Mouse (Mus musculus) megakaryocyte progenitor cell, adult 5-6 weeks (primary cell): ENCODE measurements at regions not wholly inside any gene's neighbourhood (a gene's known extent, or its start where the extent isn't known, plus 50 kb on each side); places are given as distances from the start of the nearest gene placed in this dataset.

Experiments
- ATAC-seq: replicated peaks from 2 replicates; pipeline ENCODE4 v1.8.0; 2016; ENCODE audit warnings: mild to moderate bottlenecking, moderate TSS enrichment, inconsistent platforms; ENCODE audit not compliant: poor library complexity

DNA sequence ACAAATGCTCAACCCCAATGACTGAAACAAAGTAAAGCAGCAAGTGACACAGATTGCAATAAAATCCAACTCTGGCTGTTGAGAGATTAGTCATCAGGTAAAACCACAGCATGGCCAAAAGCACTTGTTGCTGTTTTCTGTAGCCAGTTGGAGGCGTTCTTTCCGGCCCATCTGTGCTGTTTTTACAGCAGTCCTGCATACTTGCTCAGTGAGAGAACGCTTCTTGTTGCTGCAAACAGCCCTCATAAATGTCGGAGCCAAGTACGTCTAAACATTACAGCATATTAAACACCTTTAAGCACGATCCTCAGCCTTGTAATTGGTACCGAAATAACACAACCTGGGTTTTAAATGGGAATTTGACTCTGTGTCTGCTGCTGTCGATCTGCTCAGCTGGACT, 65.6 kb upstream of the Hs3st3a1 start:
- no peak for ATAC-seq

DNA sequence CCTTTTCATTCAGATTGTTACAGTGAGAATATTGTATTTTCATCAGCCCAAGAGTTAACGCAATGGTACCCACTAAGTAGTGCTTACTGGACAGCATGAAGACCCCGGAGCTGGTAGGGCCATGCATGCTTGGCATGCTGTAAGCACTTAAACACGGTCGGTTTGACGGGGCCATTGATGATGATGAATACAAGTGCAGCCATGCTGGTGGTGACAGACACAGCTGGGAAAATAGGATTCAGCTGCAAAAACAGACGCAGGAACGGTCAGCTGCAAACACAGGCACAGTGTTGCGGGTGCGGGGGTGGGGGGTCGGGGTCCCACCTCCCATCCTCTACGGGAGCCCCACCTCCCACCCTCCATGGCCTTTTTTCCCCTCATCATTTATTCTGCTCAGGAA, 99.7 kb upstream of the Hs3st3a1 start:
- ATAC-seq, result no peak

DNA sequence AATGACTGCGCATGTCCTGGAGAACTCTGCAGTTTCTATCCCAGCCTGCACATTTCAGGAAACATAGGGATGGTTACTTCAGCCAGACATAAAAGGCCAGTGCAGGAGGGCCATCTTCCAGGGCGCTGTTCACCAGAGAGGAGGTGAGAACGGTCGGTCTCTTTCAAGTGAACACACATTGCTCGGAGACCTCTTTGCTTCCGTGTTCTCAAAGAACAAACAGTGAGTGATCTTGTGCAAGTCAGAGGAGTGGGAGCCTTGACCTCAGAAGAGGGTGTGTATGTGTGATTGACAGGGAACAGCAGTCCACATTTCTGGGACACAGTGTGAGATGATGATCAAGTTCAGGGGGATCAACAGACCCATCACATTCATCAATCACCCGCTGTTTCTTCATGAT, 102.7 kb upstream of the Hs3st3a1 start:
- ATAC-seq, result no peak

DNA sequence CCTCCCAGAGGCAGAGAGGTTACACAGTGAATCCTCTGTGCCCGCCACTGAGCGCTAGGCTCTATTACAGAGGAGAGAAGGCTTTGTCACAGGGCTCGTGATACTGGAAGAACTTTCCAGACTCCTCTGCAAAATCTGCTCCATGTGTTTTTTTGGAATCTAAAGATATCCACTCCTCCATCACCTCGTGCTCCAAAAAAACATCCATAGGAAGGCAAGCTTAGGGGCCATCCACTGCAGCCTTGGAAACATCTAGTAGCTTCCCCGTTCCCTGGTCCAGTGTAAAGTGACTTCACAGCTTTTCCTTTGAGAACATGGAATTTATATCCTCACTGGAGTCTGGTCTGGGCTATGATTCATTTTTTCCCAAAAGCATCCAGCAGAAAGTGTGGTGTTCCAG, 103.3 kb upstream of the Hs3st3a1 start:
- ATAC-seq, result no peak

DNA sequence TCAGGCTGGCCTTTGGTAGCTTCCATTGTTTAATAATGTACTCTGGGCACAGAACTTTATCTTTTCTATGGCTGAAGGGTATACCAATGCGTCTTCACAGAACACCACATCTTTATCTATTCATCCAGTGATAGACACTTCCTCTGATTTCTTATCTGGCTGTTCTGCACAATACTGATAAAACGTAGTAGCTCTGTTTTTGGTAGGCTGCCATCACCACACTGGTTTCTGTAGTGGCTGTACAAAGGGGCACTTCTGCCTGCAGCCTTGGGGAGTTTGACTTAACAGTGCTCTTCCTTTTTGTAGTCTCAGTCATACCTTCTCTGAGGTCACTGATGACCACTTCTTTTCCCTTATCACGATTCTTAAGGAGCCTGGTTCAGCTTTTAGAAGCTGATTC, 106.0 kb upstream of the Hs3st3a1 start:
- peak; percentile 75 for ATAC-seq

DNA sequence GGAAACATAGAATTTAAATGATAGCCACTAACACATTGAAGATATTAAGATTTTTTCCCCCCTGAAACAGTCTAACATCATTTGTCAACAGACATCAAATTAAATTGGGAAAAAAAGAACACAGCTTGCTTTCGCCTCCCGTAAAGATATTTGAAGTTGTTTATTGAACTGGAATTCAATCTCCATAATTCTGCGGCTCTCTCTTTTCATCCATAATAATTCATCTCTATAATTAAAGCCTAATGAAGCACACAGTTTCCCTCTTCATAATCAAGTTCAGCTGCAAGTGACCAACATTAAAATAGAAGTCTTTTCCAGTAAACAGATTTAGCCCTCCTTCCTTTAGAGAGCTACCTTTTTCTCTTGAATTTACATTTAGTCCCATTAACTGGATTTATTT, 107.4 kb upstream of the Hs3st3a1 start:
- no peak for ATAC-seq

DNA sequence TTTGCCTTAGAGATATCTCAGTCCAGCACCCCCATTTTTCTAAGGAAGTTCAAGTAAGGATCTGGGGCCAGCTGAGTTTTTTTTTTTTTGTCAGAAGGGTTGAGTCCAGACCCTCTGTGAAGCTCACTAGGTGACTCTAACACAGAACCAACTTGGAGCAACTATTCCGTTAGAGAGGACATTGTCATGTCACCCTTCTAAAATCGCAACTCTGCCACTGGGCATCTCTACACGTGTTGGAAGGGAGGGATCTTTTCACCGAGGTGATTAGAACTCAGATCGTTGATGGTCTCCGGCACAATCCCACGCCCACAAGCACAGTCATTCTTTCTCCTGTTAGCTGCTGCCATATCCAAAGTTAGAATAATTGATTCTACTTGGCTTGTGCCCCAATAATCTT, 108.5 kb upstream of the Hs3st3a1 start:
- no peak for ATAC-seq

DNA sequence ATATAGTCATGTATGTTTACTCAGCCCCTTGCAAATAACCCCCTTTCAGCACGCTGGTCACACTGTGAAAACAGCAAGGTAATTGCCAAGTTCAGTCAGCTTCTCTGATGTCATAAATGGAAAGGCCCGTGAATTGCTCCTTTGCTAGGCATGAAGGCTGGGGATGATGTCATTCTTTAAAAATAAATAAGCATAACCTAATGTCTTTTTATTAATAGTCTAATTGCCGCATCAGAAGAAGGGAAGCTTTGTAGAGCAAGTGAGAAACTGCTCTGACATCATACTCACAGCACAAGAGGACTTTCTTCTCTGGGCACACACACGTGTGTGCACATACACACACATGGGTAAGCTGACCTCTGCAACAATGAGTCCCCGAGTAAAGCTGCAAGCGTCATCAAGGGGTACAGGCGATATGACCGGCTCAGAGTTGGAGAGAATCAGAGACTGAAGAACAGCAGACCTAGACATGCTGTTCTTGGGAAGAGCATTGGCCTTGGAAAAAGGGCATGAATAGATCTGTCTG, 113.2 kb upstream of the Hs3st3a1 start:
- no peak for ATAC-seq

DNA sequence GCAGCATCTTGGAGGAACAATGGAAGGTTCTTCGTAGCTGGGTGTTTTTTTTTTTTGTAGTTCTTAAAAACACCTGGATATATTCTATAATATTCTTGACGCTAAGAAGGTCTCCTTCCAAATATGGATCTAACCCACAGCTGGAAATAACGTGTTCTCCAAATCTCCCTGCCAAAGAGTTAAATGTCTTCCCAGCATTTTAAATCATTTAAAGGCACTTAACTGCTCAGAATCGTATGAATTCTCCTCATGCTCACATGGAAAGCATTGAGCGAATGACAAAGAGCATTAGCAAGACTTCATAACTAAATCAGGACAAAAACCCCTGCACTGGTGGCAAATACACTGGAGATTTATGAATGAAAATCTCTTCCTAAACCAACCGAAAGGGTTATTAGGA, 117.7 kb upstream of the Hs3st3a1 start:
- no peak for ATAC-seq

DNA sequence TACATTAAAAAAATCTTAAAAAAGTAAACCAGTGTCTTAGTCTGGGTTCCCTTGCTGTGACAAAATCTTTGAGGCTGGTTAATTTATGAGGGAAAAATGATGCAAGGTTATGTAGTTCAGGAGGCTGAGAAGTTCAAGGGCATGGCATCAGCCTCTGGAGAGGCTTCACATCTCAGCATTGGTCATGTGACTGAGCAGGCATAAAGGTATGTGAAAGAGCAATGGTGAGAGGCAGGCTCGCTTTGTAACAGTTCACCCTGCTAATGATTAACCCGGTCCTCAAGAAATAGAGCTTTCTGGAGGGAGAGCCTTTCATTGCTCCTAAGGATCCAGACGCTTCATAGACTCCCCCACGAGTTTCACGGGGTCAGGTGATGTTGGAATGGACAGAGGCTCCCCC, 120.1 kb upstream of the Hs3st3a1 start:
- ATAC-seq, result no peak

DNA sequence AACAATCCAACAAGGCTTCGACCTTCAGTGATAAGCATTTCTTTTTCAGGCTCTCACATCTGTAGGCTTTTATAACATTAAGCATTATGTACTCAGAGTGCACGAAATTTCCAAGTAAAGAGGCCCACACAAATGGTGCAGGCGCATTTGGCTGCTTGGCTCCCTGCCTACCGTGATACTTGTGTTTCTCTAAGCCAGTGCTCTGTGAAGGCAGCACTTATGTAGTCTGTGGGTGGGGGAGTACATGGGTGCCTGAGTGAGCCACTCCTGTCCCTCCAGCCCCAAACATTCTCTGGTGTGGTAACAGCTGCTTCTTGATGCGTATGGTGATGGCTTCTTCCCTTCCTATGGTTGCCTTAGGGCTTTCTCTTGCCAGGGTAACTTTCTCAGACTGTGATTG, 121.9 kb upstream of the Hs3st3a1 start:
- no peak for ATAC-seq

DNA sequence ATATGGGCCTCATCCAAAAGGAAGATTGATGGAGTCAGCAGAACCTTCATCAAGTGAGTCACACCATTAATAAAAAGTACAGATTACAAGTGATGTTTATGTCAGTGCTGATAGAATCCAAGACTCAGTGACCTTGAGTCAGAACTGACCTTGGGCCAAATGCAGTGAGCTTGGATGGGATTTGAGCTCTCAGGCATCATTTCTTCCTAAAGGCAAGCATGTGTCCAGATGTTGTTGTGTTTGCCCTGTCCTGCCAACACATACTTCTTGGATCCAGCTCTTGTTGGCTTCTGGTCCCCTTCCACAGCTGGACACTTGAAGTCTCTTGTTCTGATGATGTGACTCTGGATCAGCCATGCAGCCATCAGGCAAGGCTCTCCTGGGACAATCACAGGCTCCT, 125.3 kb upstream of the Hs3st3a1 start:
- ATAC-seq, result no peak

DNA sequence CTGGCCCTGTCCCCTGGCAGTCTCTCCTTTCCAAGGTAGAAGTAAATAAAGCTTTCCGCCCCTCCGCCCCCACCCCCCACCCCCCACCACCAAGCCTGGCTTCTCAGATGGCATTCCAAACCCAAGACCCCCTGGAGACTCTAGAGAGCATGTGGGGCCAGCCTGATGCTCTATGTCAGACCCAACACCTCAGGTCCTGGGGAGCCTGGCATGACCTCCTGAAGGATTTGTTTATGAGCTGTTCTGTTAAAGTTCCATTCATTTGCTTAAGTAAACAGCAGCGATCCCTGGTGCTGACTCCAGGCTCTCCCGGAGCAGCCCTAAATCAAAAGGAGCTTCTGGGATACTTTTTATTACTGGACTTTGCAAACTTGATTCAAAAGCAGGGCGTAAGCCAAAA, 137.3 kb upstream of the Hs3st3a1 start:
- ATAC-seq, result no peak

DNA sequence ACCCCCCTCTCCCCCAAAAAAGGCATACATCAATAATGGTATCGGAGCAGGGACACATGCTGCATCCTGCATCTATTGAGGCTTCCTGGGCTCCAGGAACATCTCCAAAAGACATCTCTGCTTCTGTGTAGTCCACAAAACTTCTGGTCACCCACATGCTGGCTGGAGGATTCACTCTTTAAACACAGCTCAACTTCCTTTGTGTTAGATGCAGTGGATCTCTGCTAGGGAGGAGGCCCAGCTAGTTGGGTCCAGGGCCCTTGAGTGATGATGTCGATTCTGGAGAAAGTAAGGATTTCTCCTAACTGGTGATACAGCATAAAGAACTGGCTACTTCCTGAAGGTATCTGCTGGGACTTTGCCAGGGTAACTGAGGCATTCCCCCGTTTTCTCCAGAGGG, 146.9 kb upstream of the Hs3st3a1 start:
- ATAC-seq, result no peak

DNA sequence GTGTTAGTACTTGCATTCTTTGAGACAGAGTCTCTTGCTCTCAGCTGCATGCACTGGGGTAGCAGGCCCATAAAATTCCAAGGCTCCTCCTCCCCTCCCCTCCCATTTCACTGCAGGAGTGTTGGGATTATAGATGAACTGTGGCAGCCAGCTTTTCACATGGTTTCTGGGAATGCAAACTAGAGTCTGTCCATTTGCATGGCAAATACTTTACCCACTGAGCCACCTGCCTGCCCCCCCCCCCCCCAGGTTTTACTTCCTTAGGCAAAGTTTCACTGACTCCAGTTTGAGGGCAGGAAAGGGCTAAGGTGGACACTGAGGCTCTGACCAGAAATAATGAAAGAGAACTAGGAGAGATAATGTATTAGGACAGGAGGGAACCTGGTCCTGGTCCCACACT, 147.6 kb upstream of the Hs3st3a1 start:
- no peak for ATAC-seq

DNA sequence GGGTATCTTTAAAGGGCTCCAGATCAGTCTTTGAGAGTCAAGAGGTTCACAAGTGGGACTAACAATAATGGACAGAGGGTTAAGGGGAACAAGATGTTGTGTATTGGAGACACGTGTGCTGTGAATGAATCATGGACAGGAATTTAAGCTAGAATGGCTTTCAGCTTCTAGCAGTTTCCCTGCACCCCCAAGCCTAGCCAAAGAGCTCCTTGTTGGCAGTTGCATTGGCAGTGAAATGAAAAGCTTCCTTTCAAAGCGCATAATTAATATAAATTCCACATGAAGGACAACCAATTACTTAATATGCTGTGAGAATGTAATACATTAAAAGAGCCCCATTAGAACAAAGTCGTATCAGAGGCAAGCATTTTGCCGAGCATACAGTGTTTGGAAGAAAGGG, 153.4 kb upstream of the Hs3st3a1 start:
- ATAC-seq, result no peak

DNA sequence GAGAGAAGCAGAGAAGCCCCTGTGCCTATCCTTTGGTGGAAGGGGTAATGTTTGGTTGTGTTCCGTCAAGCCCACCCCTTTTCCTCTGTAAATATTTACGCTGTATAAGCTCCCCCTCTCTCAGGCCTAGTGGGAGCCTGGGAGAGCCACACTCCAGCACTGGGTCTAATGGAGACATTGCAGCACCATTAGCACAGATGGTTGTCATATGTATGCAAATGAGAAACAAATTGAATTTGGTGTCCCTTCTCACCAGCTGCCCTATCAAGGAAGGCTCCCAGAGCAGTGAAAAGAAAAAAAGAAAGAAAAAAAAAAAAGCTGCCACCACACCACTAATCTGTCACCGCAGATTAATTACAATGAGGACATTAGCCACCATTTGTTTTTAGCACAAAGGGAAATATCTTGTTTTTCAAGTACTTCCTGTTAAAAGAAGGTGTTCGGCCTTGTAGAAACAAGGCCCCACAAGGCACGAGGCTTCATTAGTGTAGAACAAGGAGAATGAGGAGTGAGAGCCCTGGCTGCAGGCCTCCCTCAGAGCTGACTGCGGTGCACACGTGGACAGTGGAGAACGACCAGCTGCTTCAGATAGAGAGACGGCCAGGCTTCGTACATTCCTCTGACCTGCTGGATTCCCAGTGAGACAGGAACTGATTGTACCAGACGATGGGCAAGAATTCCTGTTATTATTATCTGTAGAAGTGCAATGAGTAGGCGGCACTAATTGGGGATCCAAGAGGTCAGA, 156.7 kb upstream of the Hs3st3a1 start:
- no peak for ATAC-seq

DNA sequence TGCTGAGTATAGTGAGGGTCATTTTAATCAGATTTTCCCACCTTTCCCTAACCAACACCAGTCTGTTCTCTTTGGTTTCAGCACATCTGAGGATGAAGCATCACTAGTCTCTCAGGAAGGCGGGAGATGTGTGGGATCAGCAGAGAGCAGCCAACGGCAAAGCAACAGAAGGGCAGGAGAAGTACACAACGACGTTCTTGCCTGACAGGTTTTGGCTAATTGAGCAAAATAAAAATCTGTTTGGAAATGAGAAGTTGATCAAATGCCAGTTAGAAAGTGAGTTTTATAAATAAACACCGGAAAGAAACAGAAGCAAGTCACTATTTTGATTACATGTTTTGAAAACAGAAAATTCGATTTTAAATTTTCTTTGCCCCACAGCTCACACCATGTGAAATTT, 161.4 kb upstream of the Hs3st3a1 start:
- no peak for ATAC-seq

DNA sequence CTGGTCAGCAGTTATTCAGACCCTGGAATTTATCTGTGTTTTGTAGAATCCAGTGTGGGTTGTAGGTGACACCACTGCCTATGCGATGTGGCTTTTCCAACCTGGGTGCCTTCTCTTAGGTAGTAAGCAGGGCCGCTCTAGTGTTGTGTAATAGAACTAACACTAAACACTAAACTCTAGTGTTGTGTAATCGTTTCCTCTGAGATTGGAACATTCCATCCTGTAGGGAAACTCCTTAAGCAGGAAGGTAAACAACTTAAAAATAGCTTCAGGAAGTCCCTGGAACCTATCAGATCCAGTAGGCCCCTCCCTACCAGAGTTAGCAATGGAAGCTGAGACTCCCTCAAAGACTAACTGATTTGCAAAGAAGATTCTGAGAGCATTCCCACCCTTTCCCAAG, 161.9 kb upstream of the Hs3st3a1 start:
- ATAC-seq, result no peak

DNA sequence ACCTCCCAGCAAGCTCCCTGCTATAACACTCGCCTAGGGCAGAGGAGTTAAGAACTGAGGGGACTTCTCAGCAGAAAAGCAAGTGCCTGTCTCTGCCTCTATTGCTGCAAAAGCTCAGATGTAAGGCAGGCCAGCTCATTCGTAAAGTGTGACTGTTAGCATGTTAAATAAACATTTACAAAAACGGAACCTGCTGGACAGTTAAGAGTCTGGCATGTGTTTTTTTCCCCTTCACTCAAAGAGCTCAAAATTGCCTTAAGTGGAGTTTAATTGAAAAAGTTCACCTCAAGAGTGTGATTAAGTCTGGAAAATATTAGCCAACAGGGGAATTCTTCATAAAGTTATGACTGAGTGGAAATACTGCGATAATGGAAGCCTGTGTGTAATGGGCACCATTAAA, 167.0 kb upstream of the Hs3st3a1 start:
- ATAC-seq, result no peak

DNA sequence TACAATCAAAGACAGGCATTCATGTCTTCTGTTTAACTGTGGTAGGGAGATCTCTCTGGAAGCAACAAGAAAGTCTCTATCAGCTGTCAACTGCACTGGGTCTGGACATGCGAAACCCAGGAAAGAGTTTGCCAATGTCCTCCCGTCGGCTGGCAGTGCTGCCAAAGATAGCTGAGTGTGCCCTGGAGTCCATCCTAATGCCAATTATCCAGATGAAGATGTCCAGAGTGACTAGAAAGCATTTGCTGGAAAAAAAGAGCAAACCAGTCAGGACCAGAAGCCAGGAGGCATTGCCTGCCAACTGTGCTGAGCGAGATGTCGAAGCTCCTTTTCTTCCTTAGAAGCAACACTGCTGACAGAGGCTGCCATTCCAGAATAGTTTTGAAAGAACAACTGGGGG, 167.6 kb upstream of the Hs3st3a1 start:
- no peak for ATAC-seq

DNA sequence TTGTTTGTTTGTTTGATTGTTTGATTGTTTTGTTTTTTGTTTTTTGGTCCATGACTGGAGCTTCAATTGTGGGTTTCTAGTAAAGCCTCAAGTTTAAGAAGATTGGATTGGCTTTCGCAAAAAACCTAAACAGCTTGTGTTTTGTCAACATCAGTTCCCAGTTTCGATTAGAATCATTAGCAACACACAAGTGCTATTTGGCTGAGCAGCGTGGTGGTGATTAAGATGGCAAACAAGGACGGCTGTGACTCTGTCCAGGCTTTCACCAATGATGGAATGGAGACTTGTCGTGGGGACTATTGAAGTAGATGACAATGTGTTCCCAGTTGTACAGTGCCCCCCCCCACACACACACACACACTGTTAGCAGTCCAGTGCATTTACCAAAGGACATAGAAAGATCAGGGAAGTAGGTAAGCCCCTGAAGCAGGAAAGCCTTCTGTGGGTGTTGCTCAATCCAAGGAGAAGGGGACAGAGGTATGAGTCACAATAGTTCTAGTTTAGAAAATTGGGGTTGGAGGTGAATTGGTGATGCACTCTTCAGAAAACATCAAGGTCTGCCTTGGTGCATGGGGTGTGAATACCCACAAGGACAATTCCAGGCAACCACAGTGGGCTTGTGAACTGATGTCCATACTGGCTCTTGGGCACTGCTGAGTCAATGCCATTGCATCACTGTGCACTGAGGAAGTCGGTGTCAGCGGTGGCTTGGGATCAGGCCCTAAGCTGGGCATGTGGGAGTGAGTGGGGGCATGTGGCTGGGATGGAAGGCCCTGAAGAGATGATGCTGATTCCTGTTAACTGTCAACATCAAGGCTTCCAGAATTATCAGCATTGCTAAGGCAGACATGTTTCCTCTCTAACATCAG, 174.5 kb upstream of the Cox10 start:
- ATAC-seq, result peak; percentile 77
